Mouse (Mus musculus) spleen, adult 2 months (tissue): ENCODE results near the gene Lrig2. TPM values are rescaled to one million over a fixed set of nuclear protein-coding genes. Genes with fewer than 3 reads are reported as not detected.
A peak's percentile ranks its signal among the peaks of the same experiment; 100 is the strongest.

Source experiments
- DNase-seq, 2 experiments: peaks; one replicate each; pipeline versions ENCODE4 v3.0.0 to v3.0.0-alpha.2; 2012 to 2021; ENCODE audit warnings: low spot score in 2 of 2, low read depth in 1 of 2
- H3K27ac ChIP-seq: fragments of 200-500 bp; 2 replicates; pipeline ENCODE4 v1.5.1; 2012; ENCODE audit warnings: low read length, inconsistent platforms; ENCODE audit not compliant: insufficient read depth
- H3K27me3 ChIP-seq: fragments of 200-500 bp; 2 replicates; pipeline ENCODE4 v1.6.1; 2012; ENCODE audit warnings: mild to moderate bottlenecking, moderate library complexity, low read length, inconsistent platforms; ENCODE audit not compliant: control insufficient read depth, insufficient read depth
- H3K36me3 ChIP-seq: fragments of 200-500 bp; 2 replicates; pipeline ENCODE4 v1.6.1; 2012; ENCODE audit warnings: mild to moderate bottlenecking, low read length, inconsistent platforms; ENCODE audit not compliant: control insufficient read depth, insufficient read depth
- H3K4me1 ChIP-seq: fragments of 200-500 bp; 2 replicates; pipeline ENCODE4 v1.6.1; 2011; ENCODE audit warnings: inconsistent platforms; ENCODE audit not compliant: control insufficient read depth, insufficient read depth, insufficient read length
- H3K4me3 ChIP-seq: fragments of 200-500 bp; 2 replicates; pipeline ENCODE4 v1.5.1; 2011; ENCODE audit warnings: mild to moderate bottlenecking, inconsistent platforms; ENCODE audit not compliant: insufficient read depth, insufficient read length; ENCODE audit errors: extremely low read depth
- CTCF ChIP-seq: fragments of 200-500 bp; IDR thresholded peaks from 2 replicates; pipeline ENCODE4 v1.5.1; 2011; ENCODE audit warnings: mild to moderate bottlenecking, inconsistent platforms; ENCODE audit not compliant: insufficient read depth, insufficient read length, insufficient replicate concordance; ENCODE audit errors: extremely low read depth
- POLR2A ChIP-seq: fragments of 200-500 bp; IDR thresholded peaks from 2 replicates; pipeline ENCODE4 v1.6.1; 2011; ENCODE audit warnings: low read depth, low read length, inconsistent platforms
- WGBS: fragments of 180-500 bp; shearing (Covaris S2); methylation state at CpG from one replicate; pipeline ENCODE4 v1.1.7; 2018; 5-methylcytosine and 5-hydroxymethylcytosine counted together
- polyA plus RNA-seq: library from polyadenylated mRNA; depleted of rRNA; stranded (reverse); fragments of >200 nt; gene quantifications from 2 replicates; pipeline ENCODE4 v1.2.3, GENCODE M21; 2012

Gene Lrig2
- polyA plus RNA-seq, 1 experiment: 6.0 TPM

DNA sequence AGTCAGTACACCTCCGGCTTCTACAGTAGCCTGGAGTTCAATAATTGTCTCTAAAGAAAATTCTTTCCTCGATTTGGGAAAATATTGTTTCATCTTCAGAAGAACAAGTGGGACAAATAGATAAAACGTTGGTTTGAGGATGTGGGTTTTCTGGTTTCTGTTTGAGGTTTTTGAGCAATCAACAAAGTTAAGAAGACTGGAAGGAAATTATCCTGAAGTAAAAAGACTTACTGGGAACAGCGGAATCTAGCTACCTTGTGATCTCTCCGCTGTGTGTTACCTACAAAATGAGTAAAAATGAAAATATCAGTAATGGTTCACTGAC, 668 bp upstream of the Lrig2 start:
- WGBS: 4% methylated on average over 5 of the region's 5 CpGs
- H3K36me3 ChIP-seq: no peaks in the 10 kb centered on the region
- H3K27ac ChIP-seq: peak overlapping the region; percentile 84
- peak overlapping the region; percentile 87 for H3K4me3 ChIP-seq
- no peaks in the 10 kb centered on the region; the same call in 1 of the 2 replicates for H3K4me1 ChIP-seq
- TF ChIP-seq CTCF (no peak), POLR2A (no peak)
- DNase-seq: no peak
- H3K27me3 ChIP-seq: no peaks in the 10 kb centered on the region

DNA sequence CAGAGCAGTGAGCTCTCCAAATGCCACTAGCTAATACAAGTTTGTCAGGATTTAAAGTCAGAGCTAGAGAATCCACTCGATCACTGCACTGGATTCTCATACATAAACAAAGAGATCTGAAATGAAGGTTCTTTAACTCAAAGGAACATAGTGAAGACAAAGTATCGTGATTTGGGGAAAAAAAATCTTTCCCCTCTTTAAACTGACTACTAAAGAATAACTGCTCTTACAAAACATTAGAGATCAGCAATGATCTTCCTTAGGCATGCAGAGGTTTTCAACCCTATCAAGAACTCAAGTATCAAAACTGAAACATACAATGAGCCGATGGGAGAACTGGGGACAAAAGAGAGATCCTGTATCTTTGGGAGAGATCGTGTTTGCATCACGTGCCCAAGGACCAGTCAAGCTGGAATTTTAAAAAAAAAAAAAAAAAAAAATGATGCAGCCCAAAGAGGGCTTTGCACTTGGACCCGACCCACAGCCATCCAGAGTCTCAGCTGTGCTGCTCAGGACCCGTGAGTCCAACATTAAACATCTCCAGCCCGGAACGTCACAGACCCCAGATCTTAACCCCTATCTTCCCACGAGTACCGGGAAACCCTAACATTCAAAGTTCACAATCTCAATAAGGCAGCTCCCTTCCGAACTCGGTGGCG, 818 bp downstream of the Lrig2 start:
- no peak for DNase-seq
- Histone ChIP-seq H3K27me3 (no peaks in the 10 kb centered on the region), H3K27ac (peak overlapping the region; percentile 97), H3K4me1 (no peaks in the 10 kb centered on the region; the same call in 1 of the 2 replicates), H3K4me3 (peak overlapping the region; percentile 89), H3K36me3 (no peaks in the 10 kb centered on the region)
- WGBS: under 1% methylated on average over 14 of the region's 14 CpGs
- no peak for TF ChIP-seq POLR2A
- TF ChIP-seq CTCF: no peak

DNA sequence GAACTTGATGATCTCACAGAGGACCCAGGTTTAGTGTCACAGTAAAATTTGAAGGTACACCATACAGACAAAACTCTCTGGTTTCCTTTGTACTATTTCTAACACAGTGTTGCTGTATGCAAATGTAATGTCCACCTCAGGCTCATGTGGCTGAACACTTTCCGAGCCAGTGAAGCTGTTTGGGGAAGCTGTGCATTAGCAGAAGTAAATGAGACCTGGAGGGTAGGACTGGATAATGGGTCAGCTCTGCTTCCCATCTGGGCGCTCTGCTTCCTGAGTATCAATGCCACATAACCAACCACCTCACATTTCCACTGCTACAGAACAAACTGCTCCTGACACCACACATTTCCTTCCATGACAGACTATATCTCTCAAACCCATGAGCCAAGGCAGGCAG, 10.1 kb downstream of the Lrig2 start:
- Histone ChIP-seq H3K36me3 (peaks cover 2% of the 10 kb centered on the region; the same call in 1 of the 2 replicates), H3K4me3 (no peak overlapping the region), H3K27me3 (no peaks in the 10 kb centered on the region), H3K4me1 (peaks cover 10% of the 10 kb centered on the region; the same call in 1 of the 2 replicates), H3K27ac (peak overlapping the region; percentile 27; the same call in 1 of the 2 replicates)
- TF ChIP-seq CTCF (no peak), POLR2A (no peak)
- WGBS: 12% methylated on average over 2 of the region's 2 CpGs
- peak; percentile 7 to 47 for DNase-seq

- no peak for TF ChIP-seq POLR2A
- no peak for TF ChIP-seq CTCF
- 83% methylated on average over 2 of the region's 2 CpGs for WGBS
These were observed 10.8 kb downstream of the Lrig2 start for GRCm38 (mm10) chr3:104500881-104501280.

GRCm38 (mm10) chr3:104496176-104496575, 15.5 kb downstream of the Lrig2 start:
- Histone ChIP-seq H3K36me3 (peaks cover 12% of the 10 kb centered on the region), H3K4me3 (no peak overlapping the region), H3K27ac (no peak overlapping the region), H3K4me1 (peaks cover 6% of the 10 kb centered on the region; the same call in 1 of the 2 replicates), H3K27me3 (no peaks in the 10 kb centered on the region)
- TF ChIP-seq POLR2A: no peak
- no peak for TF ChIP-seq CTCF
- DNase-seq: no peak
- WGBS: 95% methylated on average over 4 of the region's 4 CpGs

More at GRCm38 (mm10) chr3:104500881-104501280, 10.8 kb downstream of the Lrig2 start:
- no peaks in the 10 kb centered on the region for H3K27me3 ChIP-seq
- no peak overlapping the region for H3K27ac ChIP-seq
- no peak for DNase-seq
- H3K4me1 ChIP-seq: peaks cover 10% of the 10 kb centered on the region; the same call in 1 of the 2 replicates
- no peak overlapping the region for H3K4me3 ChIP-seq
- peaks cover 2% of the 10 kb centered on the region; the same call in 1 of the 2 replicates for H3K36me3 ChIP-seq

DNA sequence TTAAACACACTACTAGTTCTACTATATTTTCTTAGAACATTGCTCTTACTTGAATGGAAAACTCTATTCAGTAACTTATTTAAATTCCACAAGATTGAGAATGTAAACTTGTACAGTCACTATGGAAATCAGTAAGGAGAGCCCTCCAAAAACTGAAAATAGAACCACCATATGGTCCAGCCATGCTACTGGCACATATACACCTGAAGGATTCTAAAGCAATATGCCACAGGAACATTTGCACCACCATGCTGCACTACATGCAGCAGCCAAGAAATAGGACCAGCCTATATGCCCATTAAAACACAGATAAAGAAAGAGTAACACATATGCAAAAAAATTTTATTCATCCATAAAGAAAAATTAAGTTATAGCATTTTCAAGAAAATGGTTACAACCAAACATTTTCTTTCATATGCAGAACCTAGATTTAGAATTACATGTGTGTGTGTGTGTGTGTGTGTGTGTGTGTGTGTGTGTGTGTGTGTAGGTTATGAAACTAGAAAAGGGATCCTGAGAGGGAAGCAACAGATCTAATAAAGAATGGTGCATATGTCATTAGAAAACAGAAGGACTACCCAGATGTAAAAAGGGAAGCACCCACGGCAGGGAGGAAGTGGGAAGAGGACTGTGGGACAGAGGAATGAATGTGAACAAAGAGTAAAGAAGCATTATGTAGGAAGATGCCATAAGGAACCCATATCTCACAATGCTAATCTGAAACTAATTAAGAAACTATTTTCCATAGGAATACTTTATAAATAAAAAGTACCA, 30.6 kb downstream of the Lrig2 start:
- H3K36me3 ChIP-seq: peaks cover 5% of the 10 kb centered on the region
- TF ChIP-seq CTCF (no peak), POLR2A (no peak)
- WGBS: 27% methylated on average over 1 of the region's 1 CpGs
- DNase-seq: no peak
- no peak overlapping the region for H3K27ac ChIP-seq
- no peak overlapping the region for H3K4me3 ChIP-seq
- H3K4me1 ChIP-seq: no peaks in the 10 kb centered on the region
- H3K27me3 ChIP-seq: no peaks in the 10 kb centered on the region

GRCm38 (mm10) chr3:104478056-104478455, 33.7 kb downstream of the Lrig2 start:
- WGBS: 100% methylated on average over 1 of the region's 1 CpGs
- no peak for TF ChIP-seq CTCF
- no peak for TF ChIP-seq POLR2A
- H3K27me3 ChIP-seq: no peaks in the 10 kb centered on the region
- peaks cover 10% of the 10 kb centered on the region for H3K36me3 ChIP-seq
- no peak overlapping the region for H3K4me3 ChIP-seq
- no peak overlapping the region for H3K27ac ChIP-seq
- no peaks in the 10 kb centered on the region for H3K4me1 ChIP-seq
- no peak for DNase-seq
